Mouse (Mus musculus) brain, embryonic 14.5 days (tissue): Measurements from ENCODE around the gene Zfp428. TPM values are rescaled to one million over a fixed set of nuclear protein-coding genes. Genes with fewer than 3 reads are reported as not detected.

Source experiments
- DNase-seq: peaks from one replicate; pipeline ENCODE4 v3.0.0-alpha.2; 2011; ENCODE audit warnings: low read depth
- CTCF ChIP-seq: fragments of 200-500 bp; IDR thresholded peaks from 2 replicates; pipeline ENCODE4 v1.5.1; 2012; ENCODE audit warnings: inconsistent platforms, mild to moderate bottlenecking, moderate library complexity, borderline replicate concordance; ENCODE audit not compliant: insufficient read depth, insufficient read length; ENCODE audit errors: extremely low read depth
- POLR2A ChIP-seq: fragments of 200-500 bp; IDR thresholded peaks from 2 replicates; pipeline ENCODE4 v1.6.1; 2012; ENCODE audit warnings: mild to moderate bottlenecking, inconsistent platforms, borderline replicate concordance; ENCODE audit not compliant: poor library complexity, insufficient read depth, insufficient read length, severe bottlenecking; ENCODE audit errors: extremely low read depth
- polyA plus RNA-seq: library from polyadenylated mRNA; depleted of rRNA; stranded (reverse); fragments of >200 nt; gene quantifications from 2 replicates; pipeline ENCODE4 v1.2.3, GENCODE M21; 2012

Zfp428 gene
- polyA plus RNA-seq, 1 experiment = 269 TPM

DNA sequence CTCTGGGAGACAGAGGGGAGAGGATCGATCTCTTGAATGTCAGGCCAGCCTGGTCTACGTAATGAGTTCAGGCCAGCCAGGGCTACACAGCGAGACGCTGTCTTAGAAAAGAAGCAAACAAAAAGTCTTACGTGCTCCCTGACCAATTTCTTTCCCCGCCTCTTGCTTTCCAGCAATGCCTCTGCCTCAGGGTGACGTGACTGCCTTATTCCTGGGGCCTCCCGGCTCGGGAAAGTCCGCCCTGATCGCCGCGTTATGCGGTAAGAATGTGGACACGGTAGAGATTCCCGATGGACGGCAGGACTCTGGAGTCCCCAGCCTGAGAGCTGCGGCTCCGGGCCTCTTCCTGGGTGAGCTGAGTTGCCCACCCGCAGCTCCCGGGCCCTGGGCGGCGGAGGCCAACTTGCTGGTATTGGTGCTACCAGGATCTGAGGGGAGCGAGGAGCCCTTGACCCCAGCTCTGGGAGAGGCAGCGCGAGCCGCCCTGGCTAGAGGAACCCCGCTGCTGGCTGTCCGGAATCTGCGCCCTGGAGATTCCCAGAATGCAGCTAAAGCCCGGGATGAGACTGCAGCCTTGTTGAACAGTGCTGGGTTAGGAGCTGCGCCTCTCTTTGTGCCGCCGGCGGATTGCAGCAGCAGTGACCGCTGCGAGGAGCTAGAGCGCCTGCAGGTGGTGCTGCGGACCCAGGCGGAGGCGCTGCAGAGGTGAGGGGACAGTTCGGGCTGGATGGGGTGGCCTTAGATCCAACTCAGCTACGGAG, 24.6 kb downstream of the Zfp428 start:
- TF ChIP-seq CTCF (peak; percentile 82), POLR2A (peak; percentile 28; the same call in 1 of the 2 replicates)
- peak; percentile 90 for DNase-seq

DNA sequence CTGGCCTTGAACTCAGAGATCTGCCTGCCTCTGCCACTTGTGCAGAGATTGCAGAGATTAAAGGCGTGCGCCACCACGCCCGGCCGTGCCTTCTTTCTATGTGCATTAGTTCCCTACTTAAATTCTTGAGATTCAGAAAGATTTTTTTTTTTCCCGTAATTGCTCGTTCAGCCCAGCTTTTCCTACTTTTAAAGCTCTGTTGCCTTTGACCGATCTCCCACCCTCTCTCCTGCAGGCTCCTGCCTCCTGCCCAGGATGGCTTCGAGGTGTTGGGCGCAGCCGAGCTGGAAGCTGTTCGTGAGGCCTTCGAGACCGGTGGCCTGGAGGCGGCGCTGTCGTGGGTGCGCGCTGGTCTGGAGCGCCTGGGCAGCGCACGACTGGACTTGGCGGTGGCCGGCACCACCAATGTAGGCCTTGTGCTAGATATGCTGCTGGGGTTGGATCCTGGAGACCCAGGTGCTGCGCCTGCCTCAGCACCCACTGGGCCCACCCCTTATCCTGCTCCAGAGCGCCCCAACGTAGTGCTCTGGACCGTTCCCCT, 26.3 kb downstream of the Zfp428 start:
- no peak for TF ChIP-seq POLR2A
- no peak for TF ChIP-seq CTCF
- no peak for DNase-seq

DNA sequence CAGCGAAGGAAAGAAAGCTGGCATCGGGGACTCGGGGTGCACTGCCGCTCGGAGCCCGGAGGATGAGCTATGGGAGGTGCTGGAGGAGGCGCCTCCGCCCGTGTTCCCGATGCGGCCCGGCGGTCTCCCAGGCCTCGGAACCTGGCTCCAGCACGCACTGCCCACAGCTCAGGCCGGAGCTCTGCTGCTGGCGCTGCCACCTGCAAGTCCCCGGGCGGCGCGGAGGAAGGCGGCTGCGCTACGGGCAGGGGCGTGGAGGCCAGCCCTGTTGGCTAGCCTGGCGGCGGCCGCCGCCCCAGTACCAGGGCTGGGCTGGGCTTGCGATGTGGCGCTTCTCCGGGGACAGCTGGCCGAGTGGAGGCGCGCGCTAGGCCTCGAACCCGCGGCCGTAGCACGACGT, 27.0 kb downstream of the Zfp428 start:
- no peak for DNase-seq
- TF ChIP-seq CTCF (no peak), POLR2A (no peak)

DNA sequence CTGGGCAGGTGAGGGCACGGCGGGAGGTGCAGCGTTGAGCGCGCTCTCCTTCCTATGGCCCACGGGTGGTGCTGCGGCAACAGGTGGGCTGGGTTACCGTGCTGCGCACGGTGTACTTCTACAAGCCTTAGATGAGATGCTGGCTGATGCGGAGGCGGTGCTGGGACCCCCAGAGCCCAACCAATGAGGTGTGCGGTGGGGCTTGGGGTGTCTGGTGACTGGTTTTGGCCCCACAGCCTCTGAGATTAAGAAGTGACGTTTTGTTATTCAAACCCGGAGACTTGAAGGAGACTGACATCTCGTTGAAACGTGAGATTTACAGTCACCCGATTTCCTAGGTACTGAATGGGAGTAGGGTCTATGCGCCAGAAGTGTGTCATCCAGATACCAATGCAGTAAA, 27.5 kb downstream of the Zfp428 start:
- no peak for TF ChIP-seq CTCF
- no peak for DNase-seq

DNA sequence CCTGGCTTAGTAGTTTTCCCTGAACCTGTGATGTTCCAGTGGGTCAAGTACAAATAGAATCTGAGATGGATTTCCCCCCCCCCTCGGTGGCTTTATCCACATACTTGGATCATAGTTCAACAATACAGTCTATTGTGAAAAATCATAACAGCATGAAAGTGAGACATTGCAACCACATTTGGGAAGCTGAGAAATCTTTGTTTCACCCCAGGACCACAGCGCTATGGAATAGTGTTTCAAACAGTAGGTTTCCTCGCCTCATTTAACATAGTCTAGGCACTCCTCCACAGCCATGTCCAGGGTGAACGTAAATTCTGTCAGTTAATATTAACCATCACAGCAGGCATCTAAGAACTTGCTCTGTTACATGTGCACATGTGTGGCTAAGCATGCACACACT, 30.3 kb downstream of the Zfp428 start:
- no peak for TF ChIP-seq POLR2A
- TF ChIP-seq CTCF = no peak

DNA sequence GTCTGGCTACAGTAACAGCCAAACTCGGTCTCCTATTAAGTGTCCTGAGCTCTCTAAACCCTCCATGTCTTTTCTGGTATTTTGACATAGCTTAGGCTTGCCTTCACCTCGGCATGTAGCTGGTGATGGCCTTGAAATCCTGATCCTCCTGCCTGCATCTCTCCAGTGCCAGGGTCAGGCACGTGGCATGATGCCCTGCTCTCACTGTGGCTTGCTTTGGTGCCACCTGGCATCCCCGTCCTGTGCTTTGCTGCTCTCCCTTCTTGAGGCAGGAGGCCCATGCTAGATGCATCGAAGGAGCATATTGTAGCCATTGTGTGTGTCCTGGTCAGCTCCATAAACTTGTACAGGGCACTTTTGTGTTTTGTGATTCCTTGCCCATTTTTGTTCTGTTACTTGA, 30.8 kb downstream of the Zfp428 start:
- no peak for DNase-seq
- no peak for TF ChIP-seq POLR2A
- no peak for TF ChIP-seq CTCF

More for the DNA sequence above, 30.3 kb downstream of the Zfp428 start:
- DNase-seq = no peak

DNA sequence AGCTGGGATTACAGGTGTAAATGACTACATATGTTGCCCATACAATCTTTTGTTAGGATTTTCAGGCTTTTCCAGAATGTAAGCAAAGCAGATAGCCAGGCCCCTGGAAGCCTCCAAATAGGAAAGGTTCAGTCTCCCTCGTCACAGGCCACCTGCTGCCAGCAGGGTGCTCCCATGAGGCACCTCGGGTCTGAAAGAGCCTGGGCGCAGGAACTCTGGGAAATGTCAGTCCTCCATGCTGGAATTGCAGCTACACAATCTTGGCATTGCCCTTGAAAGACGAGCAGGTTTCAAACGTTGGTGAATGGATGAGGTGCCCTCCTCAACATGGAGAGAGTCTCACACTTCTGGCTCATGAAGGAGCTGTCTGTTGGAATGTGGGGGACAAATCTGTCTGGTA, 31.3 kb downstream of the Zfp428 start:
- no peak for DNase-seq
- TF ChIP-seq POLR2A (no peak), CTCF (no peak)

DNA sequence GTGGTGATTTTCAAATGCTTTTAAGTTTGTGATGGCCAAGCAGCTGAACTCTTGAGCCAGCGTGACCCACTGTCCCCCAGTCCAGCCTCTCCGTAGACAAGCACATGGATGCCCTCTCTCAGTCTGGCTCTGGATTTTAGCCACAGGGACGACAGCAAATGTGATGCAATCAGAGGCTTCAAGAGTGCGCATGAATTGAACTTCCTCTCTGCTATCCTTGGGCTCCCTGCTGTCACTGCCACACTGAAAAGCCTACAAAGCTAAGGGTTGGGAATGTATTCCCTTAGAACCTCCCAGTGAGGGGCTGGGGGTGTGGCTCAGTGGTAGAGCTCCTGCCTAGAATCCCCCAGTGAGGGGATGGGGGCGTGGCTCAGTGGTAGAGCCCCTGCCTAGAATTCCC, 31.9 kb downstream of the Zfp428 start:
- TF ChIP-seq POLR2A (no peak), CTCF (no peak)
- no peak for DNase-seq

DNA sequence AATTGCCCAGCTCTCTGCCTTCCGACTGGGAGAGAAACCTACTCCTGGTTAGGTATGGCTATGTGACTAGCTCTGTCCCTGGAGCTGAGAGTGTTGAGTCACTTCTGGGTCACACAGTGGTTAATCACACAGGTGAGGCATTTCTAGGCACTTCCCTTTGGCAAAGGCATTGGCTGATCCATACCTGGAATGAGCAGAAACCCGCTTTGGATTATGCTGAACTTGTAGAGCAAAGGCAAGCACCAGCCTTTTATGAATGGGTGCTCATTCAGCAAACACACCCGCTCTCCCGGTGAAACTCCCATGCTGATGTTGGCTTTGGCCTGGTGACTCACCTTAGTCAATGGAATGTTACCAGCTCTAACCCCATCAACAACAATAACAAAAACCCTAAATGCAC, 32.9 kb downstream of the Zfp428 start:
- DNase-seq = no peak
- TF ChIP-seq CTCF (no peak), POLR2A (no peak)

DNA sequence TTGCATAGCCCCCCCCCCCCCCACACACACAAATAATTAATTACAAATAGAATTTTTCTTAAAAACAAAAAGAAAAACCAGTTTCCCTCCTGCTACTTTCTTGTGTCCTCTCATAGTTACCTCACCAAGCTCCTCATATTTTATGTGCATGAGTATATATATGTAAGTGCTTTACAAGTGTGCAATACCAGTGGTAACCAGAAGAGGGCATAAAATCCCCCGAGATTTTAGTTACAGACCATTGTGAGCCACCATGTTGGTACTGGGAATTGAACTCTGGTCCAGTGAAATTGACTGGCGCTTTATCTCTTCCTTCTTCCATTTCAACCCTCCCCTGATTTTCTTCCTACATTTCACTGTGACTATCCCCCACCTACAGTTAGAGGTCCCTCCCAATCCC, 37.7 kb downstream of the Zfp428 start:
- TF ChIP-seq CTCF (peak; percentile 23; the same call in 1 of the 2 replicates), POLR2A (no peak)
- no peak for DNase-seq

DNA sequence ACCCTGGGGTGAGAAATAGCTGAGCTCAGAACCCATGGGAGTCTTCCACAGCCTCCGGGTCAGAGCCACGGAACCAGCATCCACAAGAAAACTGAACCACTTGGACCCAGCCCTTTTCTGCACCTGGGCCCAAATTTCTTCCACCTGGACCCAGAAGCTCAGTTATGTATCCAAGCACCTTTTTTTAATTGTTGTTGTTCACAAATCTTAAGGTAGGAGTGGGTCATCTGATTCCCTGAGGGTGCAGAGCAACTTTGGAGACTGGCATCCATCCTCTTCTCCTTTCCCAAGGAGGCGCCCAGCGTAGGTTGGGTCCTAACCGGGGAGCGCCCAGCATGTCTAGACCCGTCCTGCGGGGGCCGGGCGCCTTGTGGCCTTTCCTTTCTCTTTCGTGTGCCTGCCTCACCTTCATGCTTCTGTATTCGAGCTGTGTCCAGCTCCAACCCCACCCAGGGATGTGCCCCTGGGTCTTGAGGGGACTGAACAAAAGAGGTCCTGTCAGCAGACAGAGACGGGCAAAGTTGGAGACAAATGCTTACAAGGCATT, 39.3 kb downstream of the Zfp428 start, which contains the start of the genes Pinlyp and Xrcc1:
Gene Pinlyp, minus strand, starts transcription at position 51 of the 547 bp plus-strand sequence.
Gene Xrcc1, plus strand, starts transcription at position 222 of the 547 bp plus-strand sequence.
- TF ChIP-seq CTCF (no peak), POLR2A (no peak)
- no peak for DNase-seq
